Comparison of ENCODE assay signal across 9 mouse cellular contexts in the genomic region with DNA sequence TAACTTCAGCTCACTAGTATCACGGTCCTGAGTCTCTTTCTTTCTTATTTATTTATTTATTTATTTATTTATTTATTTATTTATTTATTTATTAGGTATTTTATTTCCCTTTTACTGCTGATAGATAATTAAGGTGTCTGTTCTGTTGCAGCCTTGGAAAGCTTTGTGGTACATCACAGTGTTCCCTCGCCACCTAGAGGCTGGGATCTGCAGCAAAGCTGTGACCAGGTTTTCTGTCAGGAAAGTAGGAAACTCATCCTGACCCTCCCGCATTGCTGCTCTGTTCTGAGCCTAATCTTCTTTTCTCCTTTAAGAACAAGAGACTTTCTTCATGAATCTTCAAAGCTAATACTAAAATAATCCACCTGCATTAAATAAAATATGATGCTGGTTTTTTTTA.
DNase-seq lines count a peak whose midpoint lies in the region; ATAC-seq and TF ChIP-seq lines count a peak whose summit lies in the region.
"Had no signal": no experiment of that assay in that cellular context is flagged by ENCODE, and none has a peak within 500 bp of the region (broad histone marks: within the 10 kb centered on the region; RNA-seq: fewer than 3 reads in every experiment).

No protein-coding gene starts in this region.

- no peak overlapping the region for H3K9ac ChIP-seq in heart, embryonic 11.5 days (ENCODE audit: low read depth, low read length)
- no peak overlapping the region for H3K9ac ChIP-seq in ES-Bruce4 (ENCODE audit: low read depth, poor library complexity, severe bottlenecking)

- TF ChIP-seq POLR2A in ES-Bruce4 (IDR thresholded peaks at IDR 0.05; ENCODE audit: insufficient read depth, low read length): no peak

- H3K36me3 ChIP-seq in heart, embryonic 11.5 days (ENCODE audit: control insufficient read depth, insufficient read depth, low read length): no peaks in the 10 kb centered on the region
- H3K36me3 ChIP-seq in ES-Bruce4 (ENCODE audit: control insufficient read depth, insufficient read depth, low read length, poor library complexity, severe bottlenecking): no peaks in the 10 kb centered on the region

- no peaks in the 10 kb centered on the region for H3K9me3 ChIP-seq in heart, embryonic 11.5 days (replicated peaks; ENCODE audit: control insufficient read depth, low read length)
- H3K9me3 ChIP-seq in ES-Bruce4 (replicated peaks; ENCODE audit: control insufficient read depth, insufficient read depth, low read length, poor library complexity, severe bottlenecking): no peaks in the 10 kb centered on the region

- 52% methylated on average over 3 of the region's 3 CpGs for WGBS in heart, embryonic 11.5 days (ENCODE audit: insufficient replicate concordance)

- peak; percentile 31 for DNase-seq in heart, postnatal 4 days
- DNase-seq in embryo, embryonic 10.5 days (ENCODE audit: low spot score): peak; percentile 51
- peak; percentile 26 to 35 for DNase-seq in layer of hippocampus, postnatal 36 days
- DNase-seq in retina, postnatal 1 day: peak; percentile 48
- DNase-seq in adrenal gland, adult 2 months: no peak

- H3K27me3 ChIP-seq in heart, embryonic 11.5 days (ENCODE audit: control insufficient read depth, insufficient read depth, low read length): no peaks in the 10 kb centered on the region
- no peaks in the 10 kb centered on the region for H3K27me3 ChIP-seq in ES-Bruce4 (ENCODE audit: control insufficient read depth, insufficient read depth, low read length, poor library complexity, severe bottlenecking)

- H3K4me2 ChIP-seq in heart, embryonic 11.5 days: no peak overlapping the region

- no peak overlapping the region for H3K4me3 ChIP-seq in heart, embryonic 11.5 days (ENCODE audit: low read depth, low read length)
- H3K4me3 ChIP-seq in ES-Bruce4 (ENCODE audit: low read depth, low read length): no peak overlapping the region
- H3K4me3 ChIP-seq: myocyte had no signal

- TF ChIP-seq EP300 in ES-Bruce4 (IDR thresholded peaks at IDR 0.05; ENCODE audit: insufficient read depth, low read depth, low read length): no peak

- no peaks in the 10 kb centered on the region for H3K4me1 ChIP-seq in heart, embryonic 11.5 days (ENCODE audit: control insufficient read depth, insufficient read depth, low read length)
- no peaks in the 10 kb centered on the region for H3K4me1 ChIP-seq in ES-Bruce4 (ENCODE audit: control insufficient read depth, insufficient read depth, low read length)

- TF ChIP-seq CTCF in ES-Bruce4 (IDR thresholded peaks at IDR 0.05; ENCODE audit: low read depth, low read length): peak; percentile 46

- no peak for ATAC-seq in heart, embryonic 11.5 days (replicated peaks; ENCODE audit: insufficient number of reproducible peaks, low FRiP score, low TSS enrichment)
- no peak for ATAC-seq in megakaryocyte progenitor cell, adult 5-6 weeks (replicated peaks; ENCODE audit: poor library complexity)

- no peak overlapping the region for H3K27ac ChIP-seq in heart, embryonic 11.5 days (ENCODE audit: low read depth, low read length)
- H3K27ac ChIP-seq in ES-Bruce4 (ENCODE audit: insufficient read depth, low read length): no peak overlapping the region
